Mouse (Mus musculus) c-Kit-positive CD71-positive TER-119-negative erythroid progenitor cells, embryonic 14.5 days (primary cell): ENCODE data around the gene Cd82.

Experiments used
- DNase-seq: peaks from one replicate; pipeline ENCODE4 v3.0.0-alpha.2; 2013; ENCODE audit warnings: low read depth

Gene Cd82

DNA sequence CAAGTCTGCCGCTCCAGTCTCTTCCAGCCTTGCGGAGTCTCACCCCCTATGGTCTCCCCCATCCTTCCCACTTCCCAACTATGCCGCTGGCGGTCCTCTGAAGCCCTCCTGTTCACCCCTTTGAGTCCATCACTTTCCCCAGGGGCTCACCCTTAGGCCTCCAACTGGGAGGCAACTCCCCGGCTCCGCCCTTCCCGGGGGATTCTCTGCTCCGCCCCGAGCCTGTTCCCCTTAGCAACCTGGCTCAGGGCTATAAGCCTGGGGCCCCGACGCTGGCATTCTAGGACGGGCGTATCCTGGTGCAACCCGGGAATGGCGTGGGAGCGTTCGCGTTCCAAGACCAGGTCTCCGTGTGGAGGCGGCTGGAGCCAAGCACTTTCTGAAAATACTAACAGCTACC is at the start of gene Cd82:
Cd82 (minus strand) TSS at position 381 of the 400 bp plus-strand sequence.
- peak; percentile 74 for DNase-seq

DNA sequence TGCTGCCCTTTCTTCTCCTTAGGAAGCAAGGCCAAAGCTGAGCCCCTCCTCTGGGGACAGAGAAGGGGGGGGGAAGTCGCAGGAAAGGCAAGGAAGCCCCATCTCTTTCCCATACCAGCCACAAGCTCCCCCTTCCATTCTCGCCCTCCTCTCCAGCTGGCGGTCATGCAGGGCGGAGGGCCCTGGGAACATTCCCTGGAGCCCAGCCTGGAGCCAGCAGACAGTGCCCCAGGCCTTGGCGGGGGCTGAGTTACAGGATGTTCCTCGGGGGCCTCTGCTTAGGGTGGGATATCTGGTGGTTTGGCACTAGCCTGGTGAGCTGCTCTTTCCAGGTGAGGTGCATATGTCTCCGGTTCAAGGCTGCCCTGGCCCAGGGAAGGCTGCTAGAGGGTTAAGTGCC is 49.2 kb upstream of the Cd82 start:
- no peak for DNase-seq

DNA sequence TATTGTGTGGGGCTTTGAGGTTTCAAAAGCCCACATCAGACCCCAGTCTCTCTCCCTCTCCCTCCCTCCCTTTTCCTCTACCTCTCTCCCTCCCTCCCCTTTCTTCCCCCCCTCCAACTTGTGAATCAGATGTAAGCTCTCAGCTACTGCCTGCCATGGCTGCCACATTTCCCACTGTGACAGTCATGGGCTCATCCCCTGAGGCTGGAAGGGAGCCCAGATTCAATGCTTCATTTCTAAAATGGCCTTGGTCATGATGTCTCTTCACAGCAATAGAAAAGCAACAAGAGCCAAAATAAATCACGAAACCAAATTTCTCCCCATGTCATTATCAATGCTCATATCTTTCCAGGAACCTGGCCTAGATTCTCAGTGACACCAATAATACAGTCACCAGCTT is 47.9 kb upstream of the Cd82 start:
- no peak for DNase-seq

GRCm38 (mm10) chr2:93509777-93510750 is 47.1 kb upstream of the Cd82 start:
- DNase-seq, result no peak

DNA sequence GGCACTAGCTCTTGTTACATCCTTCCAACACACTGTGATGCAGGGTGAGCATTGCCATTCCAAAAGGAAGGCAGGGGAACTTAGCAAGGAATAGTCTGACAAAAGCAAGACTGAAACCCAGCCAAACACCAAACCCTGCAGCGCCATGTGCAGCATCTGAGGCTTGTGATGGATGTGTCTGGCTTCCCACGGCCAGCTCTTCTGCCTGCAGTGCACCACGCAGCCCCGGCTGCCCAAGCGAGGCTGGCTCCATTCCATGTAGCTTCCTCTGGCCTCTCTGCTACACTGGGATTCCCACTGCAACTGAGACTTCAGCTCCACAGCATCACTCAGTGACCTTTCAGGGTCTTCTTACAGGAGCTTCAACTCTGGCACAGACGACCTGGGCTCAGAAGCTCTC is 42.2 kb upstream of the Cd82 start:
- no peak for DNase-seq

GRCm38 (mm10) chr2:93503353-93503752 is 40.4 kb upstream of the Cd82 start:
- DNase-seq, result no peak

- no peak for DNase-seq
Observed at GRCm38 (mm10) chr2:93501303-93501702, 38.4 kb upstream of the Cd82 start.

DNA sequence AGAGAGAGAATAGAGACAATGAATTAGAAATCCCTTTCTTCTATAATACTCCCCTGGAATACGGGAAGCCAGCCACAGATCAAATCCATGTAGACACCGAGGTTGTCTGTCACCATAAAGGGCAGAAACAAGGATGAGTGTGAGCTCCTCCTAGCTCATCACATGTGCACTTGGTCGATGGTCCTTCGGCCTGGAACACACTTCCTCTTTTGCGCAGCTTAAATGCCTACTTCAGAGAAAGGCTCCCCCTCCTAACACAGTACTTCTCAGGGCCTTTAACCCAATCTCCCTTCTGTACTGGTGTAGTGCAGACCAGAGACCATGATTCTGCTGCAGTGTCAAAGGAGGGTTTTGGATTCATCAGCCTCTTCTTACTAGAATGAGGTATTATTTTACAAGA is 34.3 kb upstream of the Cd82 start:
- DNase-seq, result no peak

GRCm38 (mm10) chr2:93495170-93495569 is 32.2 kb upstream of the Cd82 start:
- DNase-seq, result no peak

GRCm38 (mm10) chr2:93493541-93493940 is 30.6 kb upstream of the Cd82 start:
- DNase-seq, result no peak

GRCm38 (mm10) chr2:93490516-93490915 is 27.6 kb upstream of the Cd82 start:
- no peak for DNase-seq

DNA sequence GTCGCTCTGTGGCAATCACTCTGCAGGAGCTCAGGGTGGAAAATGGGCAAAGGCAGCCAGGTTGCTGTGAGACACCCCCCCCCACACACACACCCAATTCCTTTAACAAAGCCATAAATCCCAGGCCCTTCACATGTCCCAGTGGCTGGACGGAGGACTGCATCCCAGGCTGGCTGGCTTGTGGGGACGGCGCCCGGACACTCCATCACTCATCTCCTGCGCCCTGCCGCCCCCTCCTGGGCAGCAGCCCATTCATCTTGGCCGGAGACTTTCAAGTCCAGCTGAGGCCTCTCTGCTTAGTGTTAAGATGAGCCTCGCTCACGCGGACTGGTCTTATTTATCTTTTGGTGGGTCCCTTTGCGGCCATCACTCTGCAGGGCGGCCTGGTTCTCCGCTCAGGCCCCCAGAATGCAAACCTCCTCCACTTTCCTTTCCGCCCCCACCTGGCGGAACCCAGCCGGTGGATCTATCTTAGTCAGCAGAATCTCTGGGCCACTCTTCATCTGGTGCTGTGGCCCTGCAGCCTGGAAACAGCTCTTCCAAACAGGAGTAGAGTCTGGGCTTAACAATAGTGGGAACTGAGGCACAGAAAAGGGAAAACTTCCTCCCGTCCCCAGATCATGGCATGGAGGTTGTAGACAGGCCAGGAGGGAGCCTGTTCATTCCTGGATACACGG is 26.1 kb upstream of the Cd82 start:
- no peak for DNase-seq

DNA sequence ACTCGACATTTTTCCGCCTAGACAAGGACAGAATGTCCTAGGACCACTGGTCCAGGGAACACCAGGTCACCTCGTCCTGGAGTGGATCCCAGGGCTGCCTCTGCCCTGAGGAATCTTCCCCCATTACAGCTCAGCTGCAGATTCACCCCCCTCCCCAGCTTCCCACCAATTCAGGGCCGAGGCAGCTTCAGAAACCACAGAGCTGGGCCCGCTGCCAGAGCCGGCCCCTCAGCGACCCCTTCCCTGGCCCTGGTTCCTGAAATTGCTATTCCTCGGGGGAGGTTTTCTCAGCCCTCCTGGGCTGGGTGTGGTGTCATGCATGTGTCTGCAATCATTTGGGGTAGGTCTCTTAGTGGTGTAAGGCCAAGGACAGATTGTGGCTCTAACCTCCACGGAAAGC is 22.5 kb upstream of the Cd82 start:
- DNase-seq, result no peak

DNA sequence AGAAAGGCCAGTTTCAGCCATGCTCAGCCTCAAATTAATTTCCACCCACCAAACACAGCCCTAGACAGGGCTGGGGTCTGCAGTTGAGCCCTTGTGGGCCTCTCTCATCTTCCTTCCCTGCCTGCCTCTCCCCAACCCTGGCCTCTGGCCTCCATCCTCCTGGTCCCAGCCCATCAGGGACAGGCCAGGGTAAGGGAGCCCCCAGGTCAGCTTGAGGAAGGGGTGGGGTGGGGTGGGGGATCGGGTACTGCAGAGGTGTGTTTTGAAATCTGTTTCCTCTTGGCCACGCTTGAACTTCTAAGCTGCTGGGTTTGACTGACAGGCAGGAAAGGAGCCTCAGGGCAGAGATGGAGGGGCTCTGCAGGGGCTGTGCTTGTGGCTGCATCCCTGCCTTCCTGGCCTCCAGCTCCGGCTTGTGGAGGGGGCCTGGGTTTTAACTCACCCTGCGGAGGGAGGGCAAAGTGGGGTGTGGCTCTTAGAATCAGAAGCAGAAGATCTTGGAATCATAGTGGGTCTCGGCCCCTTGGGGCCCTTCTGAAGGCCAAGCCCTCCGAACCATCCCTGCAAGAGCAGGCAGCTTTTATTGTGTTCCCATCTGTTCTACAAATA is 19.2 kb upstream of the Cd82 start:
- DNase-seq, result no peak

DNA sequence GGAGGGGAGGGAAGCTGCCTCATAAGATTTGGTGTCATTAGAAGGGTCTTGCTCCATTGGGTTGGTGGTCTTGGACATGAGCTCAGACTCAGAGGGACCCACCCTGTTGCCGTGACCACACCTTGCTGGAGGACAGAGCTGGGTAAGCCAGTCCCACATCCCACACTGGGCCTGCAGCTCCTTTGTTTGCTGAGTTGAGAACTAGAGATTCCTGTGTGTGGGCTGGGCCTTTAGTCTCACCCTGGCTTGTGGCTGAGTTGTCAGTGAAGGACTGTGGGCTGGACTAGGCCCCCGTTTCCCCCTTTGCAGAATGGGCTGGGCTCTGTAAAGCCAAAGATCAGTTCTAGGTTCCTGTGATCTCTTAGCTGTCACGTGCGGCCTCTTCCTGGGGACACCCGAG is 15.8 kb upstream of the Cd82 start:
- no peak for DNase-seq

- DNase-seq, result no peak
Observed at GRCm38 (mm10) chr2:93477519-93477918, 14.6 kb upstream of the Cd82 start.

DNA sequence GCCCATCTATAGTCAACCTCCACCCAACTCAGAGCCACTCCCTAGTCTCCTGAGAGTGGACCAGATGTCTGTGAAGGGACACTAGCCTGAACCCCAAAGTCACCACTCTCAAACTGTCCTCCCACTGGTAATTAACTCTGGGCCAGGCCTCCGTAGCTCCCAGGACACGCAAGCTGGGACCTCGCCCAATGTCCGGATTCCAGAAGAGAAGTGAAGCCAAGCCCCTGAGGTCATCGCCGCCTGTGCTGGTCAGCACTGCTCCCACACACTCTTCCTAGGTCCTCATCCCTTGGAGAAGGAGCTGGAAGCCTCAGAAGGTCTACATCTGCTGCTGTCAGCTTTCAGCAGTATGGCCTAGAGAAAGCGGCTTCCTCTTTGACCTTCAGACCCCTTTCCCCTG is 13.5 kb upstream of the Cd82 start:
- DNase-seq, result no peak

GRCm38 (mm10) chr2:93475040-93475439 is 12.1 kb upstream of the Cd82 start:
- no peak for DNase-seq

GRCm38 (mm10) chr2:93473915-93474314 is 11.0 kb upstream of the Cd82 start:
- no peak for DNase-seq

GRCm38 (mm10) chr2:93470849-93471576 is 8.1 kb upstream of the Cd82 start:
- peak; percentile 78 for DNase-seq

DNA sequence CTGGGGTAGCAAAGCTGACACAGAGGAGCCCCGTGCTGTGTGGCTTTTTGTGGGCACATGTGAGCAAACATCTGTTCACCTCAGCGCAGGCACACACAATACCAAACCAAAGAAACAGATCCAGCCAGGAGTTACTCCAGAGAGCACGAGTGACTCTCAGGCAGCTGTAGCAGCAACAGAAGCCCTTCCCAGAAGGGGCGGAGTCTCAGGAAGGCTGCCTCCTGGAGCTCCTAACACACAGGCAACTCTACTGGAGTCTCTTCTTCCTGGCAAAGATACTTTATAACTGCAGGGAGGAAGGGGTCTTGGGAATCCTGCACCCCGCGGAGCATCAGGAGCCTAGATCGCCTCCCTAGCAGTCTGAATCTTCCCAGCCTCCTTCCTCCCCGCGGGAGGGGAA is 7.2 kb upstream of the Cd82 start:
- no peak for DNase-seq

DNA sequence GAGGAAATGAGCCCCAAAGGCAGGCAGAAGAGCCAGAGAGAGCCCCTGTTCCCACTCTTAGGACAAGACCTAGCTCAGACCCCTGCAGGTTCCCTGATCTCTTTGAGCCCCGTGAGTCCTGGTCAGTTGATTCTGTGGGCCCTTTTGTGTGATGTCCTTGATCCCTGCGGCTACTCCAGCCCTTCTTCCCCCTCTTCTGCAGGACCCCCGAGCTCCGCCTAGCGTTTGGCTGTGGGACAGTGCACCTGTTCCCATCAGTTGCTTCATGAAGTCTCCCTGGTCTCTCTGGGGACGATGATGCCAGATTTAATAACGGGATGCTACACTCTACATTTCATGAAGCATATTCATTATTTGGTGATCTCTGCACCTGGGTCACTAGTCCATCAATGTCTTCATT is 6.2 kb upstream of the Cd82 start:
- no peak for DNase-seq
